Mouse (Mus musculus) cerebellum, adult 9-10 months (tissue): ENCODE data around the gene Bard1.

ENCODE experiments used
- DNase-seq: peaks from one replicate; pipeline ENCODE4 v3.0.0; 2022

Bard1 gene

DNA sequence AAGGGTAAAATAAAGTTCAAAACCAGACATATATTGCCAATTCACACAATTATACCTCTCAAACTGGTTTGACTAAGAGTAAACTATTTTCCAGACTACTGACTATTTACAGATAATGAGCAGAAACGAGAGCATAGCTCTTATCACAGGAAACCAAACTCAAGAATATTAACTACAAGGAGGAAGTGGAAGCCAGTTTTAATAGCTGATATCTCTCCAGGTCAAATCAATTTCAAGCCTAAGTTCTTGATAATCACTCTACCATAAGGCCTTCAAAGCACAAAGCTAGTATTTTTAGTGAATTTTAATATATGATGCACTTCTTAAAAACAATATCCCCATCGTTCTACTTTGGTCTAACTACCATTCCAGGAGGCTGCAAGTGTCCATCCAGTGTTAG is 57.8 kb downstream of the Bard1 start:
- DNase-seq, result no peak

- DNase-seq, result no peak
These were observed 59.0 kb downstream of the Bard1 start for GRCm38 (mm10) chr1:71043951-71044350.

DNA sequence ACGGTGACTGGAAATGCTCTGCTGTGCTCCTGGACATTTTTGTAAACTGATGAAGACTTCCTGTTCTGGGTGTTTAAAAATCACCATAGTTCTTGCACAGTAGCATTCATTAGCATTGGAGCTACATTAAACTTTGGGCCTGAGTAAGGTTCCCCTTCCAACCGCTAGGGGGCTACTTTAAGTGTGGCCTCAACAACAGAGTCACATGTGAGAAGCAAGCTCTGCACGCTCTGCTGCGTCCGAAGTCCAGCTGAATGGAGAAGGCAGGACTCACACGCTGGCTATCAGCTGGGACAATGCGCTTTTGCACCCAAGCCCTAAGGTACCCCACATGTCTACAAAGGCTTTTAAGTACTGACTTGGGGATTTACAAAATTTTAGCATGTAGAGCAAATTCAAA is 65.9 kb downstream of the Bard1 start:
- no peak for DNase-seq

DNA sequence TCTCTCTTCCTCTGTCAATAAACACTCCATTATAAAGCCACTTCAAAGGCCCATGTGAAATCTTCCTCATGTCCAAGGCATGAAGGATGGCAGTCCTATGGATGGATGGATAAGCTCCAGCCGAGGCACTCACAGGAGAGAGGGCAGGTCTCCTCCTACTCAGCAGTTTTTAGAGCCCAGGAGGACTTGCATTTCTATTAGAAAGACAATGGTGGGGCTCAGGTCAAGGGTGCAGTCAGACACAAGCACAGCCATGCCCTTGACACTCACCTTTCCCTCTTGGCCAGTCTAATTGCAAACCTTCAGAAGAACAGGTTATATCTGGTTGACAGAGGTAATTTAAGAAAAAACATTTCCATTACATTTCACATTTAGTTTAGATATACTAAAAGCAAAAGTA is 67.4 kb downstream of the Bard1 start:
- no peak for DNase-seq

DNA sequence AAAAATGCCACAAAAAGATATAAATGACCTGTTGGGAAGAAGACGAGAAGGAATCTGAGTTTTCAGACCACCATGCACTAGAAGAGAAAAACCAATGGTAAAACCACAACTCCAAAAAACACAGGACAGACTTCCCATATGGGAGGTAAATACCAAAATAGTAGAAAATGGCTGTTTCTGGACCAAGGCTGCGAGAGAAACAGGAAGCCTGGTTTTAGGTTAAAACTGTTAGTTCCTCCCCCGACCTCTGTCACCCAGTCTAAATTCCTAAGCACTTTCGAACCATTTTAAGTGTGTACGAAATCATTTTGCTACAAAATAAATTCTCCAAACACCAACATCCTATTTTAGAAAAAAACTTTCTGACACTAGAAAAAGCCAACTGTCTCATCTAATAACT is 80.2 kb downstream of the Bard1 start:
- no peak for DNase-seq

- DNase-seq, result no peak
These were observed 88.6 kb downstream of the Bard1 start for GRCm38 (mm10) chr1:71014345-71014744.

- no peak for DNase-seq
These were observed 96.9 kb downstream of the Bard1 start for GRCm38 (mm10) chr1:71005998-71006397.

DNA sequence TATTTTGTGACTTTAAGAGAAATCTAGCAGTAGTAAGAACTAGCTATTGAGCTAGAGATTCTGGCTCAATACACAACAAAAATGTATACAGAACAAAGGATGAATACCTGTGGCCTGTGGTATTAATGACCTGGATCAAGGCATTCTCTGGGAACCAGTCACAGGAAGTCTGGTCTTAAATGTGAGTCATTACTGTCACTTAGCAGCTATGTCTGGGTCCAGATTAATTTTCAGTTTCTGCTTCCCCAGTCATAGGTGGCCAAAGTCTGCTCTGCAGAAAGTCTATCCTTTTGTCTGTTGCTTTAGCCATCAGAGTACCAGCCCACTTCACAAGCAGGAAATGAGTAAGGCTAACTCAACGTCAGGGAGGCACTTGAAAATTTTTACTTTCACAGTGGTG is 98.8 kb downstream of the Bard1 start:
- no peak for DNase-seq

- no peak for DNase-seq
These were observed 99.2 kb downstream of the Bard1 start for GRCm38 (mm10) chr1:71003741-71004140.

DNA sequence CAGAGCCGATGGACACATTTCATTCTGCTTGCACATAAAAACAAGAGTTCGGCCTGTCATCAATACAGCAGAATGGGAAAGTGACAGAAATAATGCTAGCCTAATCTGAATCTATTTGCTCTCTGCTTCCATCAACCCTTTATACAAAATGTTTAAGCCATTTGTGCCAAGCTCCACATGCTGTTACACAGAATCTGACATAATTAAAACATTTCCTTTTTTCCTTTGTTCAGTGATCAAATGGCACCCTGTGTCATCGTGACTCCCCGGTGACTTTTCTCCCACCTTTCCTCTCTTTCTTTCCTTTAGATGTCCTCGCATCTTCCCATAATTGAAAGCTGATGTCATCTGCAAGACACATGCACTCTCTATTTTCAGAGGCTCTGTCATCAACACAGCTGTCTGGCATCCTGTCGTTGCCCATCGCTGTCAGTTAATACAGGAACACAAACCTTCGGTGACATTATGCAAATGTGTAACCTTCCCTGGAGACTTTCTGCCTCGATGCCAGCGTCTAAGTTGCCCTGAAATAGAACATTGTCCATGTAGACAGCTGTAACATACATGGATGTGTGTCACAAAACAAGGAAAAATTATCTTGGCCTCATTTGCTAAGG is 105.5 kb downstream of the Bard1 start:
- DNase-seq, result no peak

- DNase-seq, result no peak
These were observed 106.2 kb downstream of the Bard1 start for GRCm38 (mm10) chr1:70996766-70997165.
